Mouse (Mus musculus): ENCODE data around the gene Wnt4.

Gene Wnt4

DNA sequence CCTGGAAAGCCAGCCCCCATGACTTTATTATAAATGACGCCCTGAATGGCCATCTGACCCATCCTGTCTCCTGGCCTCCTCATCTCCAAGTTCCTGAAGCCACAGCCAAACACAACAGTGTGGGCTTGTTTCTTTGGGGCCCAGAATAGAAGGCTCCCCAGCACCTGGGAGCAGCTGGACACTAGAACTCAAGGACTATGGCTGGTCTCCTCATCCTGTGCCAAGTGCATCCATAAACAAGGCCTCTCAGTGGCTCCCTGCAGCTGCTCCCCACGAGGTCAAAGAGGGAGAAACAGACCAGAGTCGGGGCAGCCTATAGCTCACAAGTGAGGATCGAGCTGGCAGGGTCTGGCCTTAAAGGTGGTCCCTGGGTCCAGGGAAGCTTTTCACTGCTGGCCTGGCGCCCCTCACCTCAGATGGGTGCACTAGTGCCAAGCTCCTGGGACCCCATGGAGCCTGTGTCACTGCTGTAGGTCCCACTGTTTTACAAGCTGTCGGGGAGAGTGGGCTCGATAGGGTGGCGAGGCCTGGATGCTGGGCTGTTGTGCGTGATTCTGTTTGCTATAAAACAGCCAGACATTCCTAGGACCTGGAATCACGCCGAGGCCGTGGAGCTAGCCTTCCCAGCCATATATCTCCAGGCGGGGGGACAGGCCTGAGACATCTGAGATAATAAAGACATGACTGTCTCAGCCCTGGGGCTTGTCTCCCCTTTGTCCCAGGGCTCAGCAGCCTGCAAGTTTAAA is 28.7 kb downstream of the Wnt4 start:
- no peak for DNase-seq (ENCODE audit: low read depth, low spot score)

DNA sequence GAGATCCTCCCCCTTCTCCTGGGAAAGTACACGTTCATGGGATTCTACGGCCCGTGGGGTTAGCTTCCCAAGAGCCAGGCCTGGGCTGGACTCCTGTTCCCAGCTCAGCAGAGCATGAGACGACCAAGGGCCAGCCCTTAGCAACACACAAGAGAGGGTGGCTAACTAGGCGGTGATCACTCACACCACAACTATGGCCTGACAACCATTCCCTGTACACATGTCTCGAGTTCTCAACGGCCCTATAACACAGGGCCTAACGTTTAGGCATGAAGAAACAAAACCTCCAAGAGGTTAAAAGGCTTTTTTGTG is 29.2 kb downstream of the Wnt4 start:
- no peak for DNase-seq (ENCODE audit: low read depth, low spot score)

DNA sequence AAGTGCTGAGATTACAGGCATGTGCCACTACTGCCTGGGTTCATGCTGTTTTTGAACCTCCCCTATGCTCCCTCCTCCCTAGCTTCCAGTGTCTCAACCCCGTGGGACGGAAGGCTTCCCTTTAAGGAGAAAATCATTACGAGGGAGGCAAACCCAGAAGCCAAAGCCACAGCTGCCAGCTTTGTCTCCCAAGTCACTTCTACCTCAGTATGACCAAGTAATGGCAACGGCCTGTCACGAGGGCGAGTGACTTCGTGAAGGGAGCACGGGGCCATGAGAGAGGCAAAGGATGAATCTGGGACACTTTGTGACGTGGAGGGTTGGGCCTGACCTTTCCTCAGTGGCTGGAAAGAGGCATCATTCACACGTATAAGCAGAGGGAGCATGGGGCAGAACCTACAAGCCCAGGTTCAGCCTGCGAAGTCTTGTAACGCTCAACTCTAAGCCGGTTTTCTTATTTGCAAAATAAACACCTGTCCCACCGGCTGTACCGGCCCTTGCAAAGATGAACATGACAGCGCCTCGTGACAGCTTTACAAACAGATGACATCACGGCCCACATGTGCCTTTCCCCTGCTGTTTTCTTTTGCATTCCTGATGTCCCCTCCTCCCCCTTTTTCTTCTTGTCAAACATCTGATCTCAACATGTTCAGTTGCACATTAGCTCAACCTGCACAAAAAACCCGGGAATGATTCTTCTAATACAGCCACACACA is 29.9 kb downstream of the Wnt4 start:
- DNase-seq (ENCODE audit: low read depth, low spot score): no peak

GRCm38 (mm10) chr4:137308377-137308776 is 31.1 kb downstream of the Wnt4 start:
- DNase-seq (ENCODE audit: low read depth, low spot score): peak; percentile 67

GRCm38 (mm10) chr4:137313511-137313910 is 36.2 kb downstream of the Wnt4 start:
- DNase-seq (ENCODE audit: low read depth, low spot score): peak; percentile 40

GRCm38 (mm10) chr4:137314561-137314960 is 37.3 kb downstream of the Wnt4 start:
- DNase-seq (ENCODE audit: low read depth, low spot score): no peak

- DNase-seq (ENCODE audit: low read depth, low spot score): no peak
Measured at GRCm38 (mm10) chr4:137315061-137315460, 37.8 kb downstream of the Wnt4 start.

GRCm38 (mm10) chr4:137316027-137316770 is 38.9 kb downstream of the Wnt4 start:
- DNase-seq (ENCODE audit: low read depth, low spot score): peak; percentile 30

DNA sequence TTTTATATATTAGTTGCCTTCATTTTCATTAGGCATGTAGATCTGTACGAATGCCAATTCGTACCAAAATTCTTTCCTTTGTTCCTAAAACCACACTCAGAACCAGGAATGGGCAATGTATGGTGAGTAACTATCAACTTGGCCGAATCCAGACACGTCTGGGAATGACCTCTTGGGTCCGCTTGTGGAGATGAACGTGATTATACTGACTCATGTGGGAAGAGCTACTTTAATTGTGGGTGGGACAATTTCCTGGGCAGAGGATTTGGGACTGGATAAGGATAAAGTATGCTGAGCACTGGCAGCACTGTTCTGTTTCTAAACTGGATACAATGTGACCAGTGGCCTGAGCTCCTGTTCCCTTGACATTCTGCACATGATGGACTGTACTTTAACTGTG is 47.6 kb downstream of the Wnt4 start:
- no peak for DNase-seq (ENCODE audit: low read depth, low spot score)

GRCm38 (mm10) chr4:137326494-137326893 is 49.2 kb downstream of the Wnt4 start:
- DNase-seq (ENCODE audit: low read depth, low spot score): no peak

DNA sequence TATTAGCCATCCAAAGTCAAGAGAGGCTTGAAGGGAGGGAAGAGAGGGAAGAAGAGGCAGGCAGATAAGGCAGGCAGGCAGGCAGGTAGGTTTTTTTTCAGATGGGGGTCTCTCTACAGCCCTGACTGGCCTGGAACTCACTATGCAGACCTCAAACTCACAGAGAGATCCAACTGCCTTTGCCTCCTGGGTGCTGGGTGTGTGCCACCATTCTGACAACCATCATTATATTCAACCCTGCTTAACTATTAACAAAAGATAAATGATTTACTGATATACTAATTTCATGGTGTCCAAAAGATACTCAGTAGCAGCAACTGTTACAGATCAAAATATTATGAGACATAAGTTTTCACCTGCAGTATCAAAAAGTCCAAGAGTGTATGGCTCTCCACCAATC is 54.8 kb downstream of the Wnt4 start:
- DNase-seq (ENCODE audit: low read depth, low spot score): no peak

GRCm38 (mm10) chr4:137336468-137336867 is 59.2 kb downstream of the Wnt4 start:
- no peak for DNase-seq (ENCODE audit: low read depth, low spot score)

DNA sequence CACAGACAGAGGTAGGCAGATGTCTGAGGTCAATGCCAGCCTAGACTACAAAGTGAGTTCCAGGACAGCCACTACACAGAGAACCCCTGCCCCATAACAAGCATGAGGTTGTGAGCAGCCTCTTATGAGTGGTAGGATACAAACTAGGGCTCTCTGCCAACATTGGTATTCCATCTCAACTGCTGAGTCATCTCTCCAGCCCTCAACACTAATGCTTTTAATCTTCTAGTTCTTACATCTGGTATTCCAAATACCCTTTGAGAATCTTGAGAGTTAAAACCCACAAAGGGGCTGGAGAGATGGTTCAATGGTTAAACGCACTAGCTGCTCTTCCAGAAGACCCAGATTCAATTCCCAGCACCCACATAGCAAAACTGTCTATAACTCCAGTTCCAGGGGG is 62.1 kb downstream of the Wnt4 start:
- DNase-seq (ENCODE audit: low read depth, low spot score): no peak

GRCm38 (mm10) chr4:137342816-137343215 is 65.5 kb downstream of the Wnt4 start:
- no peak for DNase-seq (ENCODE audit: low read depth, low spot score)

DNA sequence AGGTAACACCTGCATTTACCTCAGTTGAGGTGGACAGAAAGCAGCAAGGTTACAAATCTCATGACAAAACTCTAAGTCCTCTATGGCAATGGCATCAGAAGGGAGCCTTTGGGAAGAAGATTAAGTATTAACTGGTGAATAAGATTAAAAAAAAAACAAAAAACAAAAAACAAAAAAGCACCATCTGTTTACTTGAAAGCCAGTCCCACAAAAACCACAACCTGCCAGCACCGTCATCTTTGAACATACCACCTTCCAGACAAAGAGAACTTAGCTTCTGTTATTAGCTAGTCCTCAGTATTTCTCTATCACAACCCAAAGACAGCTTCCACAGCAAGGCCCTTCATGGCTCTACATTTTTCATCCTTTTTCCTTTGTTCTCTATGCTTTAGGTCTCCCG is 67.8 kb downstream of the Wnt4 start:
- DNase-seq (ENCODE audit: low read depth, low spot score): no peak

- no peak for DNase-seq (ENCODE audit: low read depth, low spot score)
Measured at GRCm38 (mm10) chr4:137345790-137346189, 68.5 kb downstream of the Wnt4 start.

Measured in R1 (cell line).